Mouse (Mus musculus) liver, adult (tissue): ENCODE measurements around the gene Cdc34.

Experiments
- GATA4 ChIP-seq: IDR thresholded peaks from 2 replicates; pipeline ENCODE4 v1.6.1; 2014; ENCODE audit warnings: mild to moderate bottlenecking, low read length; ENCODE audit not compliant: insufficient replicate concordance

Gene Cdc34

DNA sequence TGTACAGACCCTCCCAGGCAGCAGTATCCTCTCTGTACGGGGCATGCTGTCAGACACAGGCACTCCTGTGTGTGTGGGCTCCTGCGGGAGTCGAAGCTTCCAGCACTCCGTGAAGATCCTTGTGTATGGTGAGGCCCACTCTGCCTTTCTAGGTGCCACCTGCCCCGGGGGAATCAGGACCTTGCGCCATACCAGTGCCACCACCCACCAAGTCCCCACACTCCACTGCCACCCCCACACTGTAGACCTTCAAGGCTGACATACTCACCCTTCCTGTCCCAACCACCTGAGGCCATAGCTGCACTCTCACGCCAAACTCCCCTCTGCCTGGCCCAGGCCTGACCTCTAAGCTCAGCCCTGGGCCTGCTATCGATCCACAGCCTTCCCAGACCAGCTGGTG, 16.9 kb upstream of the Cdc34 start:
- TF ChIP-seq GATA4: no peak

DNA sequence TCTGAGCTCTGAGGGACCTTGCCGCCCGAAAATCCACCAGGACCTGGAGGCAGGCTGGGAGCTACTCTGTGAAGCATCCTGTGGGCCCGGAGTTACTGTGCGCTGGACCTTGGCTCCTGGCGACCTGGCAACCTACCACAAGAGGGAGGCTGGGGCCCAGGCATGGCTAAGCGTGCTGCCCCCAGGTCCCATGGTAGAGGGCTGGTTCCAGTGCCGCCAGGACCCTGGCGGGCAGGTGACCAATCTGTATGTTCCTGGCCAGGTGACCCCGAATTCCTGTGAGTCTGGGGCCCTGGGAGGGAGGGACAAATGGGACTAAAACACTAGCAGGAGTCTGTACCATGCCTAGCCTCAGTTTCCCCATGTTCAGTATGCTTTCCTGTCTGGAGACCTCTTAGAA, 15.5 kb upstream of the Cdc34 start:
- no peak for TF ChIP-seq GATA4

DNA sequence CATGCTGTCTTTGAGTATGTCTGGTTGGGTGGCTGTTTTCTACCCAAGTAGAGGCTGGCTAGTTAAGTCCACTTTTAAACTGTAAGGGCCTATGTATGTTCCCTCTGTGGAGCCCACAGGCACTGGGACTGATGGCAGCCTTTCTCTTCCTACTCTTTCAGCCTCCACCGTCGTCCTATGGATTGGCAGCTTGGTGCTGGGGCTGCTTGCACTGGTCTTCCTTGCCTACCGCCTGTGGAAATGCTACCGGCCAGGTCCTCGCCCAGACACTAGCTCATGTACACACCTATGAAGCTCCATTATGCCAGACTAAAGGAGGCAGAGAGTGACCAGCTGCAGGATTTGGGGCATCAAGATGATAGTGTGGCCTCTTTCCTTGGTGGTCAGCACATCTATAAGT, 13.9 kb upstream of the Cdc34 start:
- TF ChIP-seq GATA4: no peak

DNA sequence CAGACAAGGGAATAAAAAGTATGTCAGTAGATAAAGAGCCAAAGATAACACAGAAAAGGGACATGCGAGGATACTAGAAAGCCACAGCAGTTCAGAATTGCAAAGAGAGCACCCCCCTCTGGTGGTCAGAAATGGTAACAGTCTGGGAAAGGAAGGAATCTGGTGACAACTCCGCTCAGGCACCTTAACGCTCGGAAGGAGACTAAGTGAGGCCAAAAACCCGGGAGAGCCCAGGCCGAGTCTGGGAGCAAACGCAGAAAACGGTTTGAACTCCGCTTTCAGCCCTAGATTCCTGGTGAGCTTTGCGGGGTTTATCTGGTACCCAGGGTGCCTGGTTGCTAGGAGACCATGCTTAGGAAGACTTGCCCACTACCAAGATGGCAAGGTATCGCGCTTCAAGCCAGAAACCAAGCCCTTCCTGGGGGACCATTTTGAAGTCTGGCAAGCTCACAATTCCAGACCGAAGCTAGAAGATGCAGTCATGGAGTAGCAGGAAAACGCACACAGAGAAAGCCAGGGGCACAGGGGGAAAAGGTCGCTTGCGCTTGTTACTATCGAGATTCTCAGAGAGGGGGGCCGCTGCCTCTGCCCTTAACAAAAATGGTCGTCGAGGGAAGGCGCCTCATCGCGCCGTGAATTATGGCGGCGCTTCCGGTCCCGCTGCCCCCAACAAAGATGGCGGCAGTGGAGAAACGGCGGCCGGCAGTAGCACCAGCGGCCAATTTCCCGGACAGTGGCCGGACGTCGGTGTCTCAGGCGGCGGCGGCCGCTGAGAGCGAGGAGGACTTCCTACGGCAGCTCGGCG, 13.0 kb upstream of the Cdc34 start, which contains the start of gene Tpgs1:
Tpgs1 (plus strand) TSS at position 599 of the 805 bp plus-strand sequence.
- 0 out of 2 replicates have a peak, but pooled peaks have one; percentile 17 for TF ChIP-seq GATA4

DNA sequence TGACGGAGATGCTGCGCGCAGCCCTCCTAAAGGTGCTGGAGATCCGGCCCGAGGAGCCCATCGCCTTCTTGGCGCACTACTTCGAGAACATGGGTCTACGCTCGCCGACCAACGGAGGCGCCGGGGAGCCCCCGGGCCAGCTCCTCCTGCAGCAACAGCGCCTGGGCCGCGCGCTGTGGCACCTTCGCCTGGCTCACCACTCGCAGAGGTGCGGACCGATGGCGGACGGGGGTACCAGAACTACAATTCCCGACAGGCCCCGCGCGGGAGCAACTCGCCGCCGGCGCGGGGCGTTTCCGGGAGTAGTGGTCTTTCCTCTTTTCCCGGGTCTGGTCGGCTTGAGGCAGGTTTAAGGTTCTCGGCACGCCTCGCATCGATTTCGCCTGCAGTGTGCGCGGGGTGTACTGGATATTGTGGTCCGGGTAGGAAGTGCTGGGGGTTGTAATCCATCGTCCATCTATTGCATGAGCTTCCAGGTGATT, 12.4 kb upstream of the Cdc34 start:
- TF ChIP-seq GATA4: no peak

DNA sequence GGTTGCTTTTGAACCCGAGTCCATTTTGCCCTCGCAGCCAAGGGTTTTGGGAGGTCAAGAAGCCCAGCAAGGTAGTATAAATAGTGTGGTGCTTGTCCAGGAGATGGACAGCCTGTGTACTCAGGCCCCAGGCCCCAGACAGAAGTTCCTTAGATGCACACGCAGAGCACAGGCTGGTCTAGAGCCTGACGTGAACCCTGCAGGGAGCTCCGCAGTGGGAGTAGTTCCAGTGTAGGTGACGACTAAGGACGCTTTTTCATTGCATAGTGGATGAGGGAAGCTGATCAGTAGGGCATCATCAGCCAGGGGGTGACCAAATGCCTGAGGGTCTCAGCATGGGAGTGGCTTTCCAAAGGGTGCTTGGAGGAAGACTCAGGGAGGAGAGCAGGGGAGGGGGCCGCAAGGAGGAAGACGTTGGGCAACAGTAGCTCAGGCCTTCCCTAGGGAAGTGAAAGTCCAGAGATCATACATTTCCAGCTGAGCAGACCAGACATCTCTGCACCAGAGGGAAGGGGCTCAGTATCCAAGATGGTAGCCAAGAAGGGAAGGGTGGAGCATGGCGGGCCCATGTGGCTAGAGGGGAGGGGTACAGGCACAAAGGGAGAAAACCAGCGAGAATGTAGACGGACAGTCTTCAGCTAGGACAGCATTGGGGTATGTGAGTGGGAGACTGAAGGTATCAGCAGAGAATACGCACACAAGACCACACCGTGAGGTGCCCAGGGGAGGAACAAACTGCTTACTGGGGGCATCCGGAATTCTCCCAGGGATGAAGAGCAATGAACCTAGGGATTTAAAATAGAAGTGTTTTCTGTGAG, 11.7 kb upstream of the Cdc34 start:
- no peak for TF ChIP-seq GATA4

DNA sequence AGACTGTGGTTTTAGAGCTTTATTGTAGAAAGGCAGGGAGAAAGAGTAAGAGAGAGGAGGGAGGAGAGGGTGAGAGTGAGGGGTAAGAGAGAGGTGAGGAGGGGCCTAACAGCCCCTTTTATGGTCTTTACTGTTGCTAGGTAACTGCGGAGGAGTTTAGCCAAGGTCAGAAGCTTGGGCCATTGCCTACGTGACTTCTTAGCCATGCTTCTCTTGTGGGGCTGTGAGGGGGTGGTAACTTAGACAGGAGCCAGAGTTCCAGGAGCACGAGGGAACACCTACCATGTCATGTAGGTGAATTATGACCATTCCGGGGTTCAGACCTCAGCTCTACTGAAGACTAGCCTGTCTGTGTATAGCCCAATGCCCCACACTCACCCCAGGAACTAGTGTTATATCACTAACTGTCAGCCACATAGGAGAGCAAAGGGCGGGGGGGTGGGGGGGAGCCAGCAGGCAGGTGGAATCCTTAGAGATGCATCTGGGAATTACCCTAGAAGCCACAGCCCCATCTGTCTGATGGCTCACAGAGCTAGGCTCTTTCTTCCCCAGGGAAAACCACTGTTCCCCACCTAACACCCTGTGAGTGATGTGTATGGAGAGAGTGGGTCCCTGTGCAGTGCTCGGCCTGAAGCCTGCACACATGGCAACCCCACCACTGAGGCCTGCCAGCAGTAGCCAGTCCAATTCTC, 10.5 kb upstream of the Cdc34 start:
- no peak for TF ChIP-seq GATA4

DNA sequence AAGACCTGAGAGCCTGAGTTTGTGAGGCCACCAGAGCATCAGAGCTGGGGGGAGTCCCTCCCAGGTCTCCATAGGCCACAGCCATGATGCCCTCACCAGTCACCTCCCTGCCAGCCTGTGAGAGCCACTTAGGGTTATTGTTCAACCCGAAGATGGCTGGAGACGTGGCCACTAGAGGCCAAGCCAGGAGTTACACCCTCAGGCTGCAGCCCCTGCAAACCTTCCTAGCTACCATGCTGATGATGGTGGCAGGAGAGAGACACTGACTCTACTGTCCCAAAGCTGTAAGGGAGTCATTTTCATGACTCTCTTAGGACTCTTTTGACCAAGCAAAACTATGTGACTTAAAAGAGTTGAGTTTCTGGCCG, 9.9 kb upstream of the Cdc34 start:
- no peak for TF ChIP-seq GATA4

DNA sequence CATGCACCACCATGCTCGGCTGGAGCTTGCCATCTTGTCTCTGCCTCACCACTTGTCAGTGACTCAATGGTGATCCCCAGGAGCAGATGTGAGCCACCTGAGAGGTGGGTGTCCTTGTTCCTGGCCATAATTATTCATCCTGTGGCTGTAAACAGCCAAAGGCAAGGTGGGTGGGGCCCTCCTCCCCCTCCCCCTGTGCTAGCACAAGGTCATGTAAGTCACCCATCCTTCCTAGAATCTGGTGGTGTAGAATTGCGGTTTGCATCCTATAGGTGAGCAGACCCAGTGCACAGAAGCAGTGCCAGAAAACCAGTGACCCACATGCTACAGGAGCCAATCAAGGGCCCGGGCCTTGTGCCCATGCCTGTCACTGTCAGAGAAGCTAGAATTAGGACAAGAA, 8.9 kb upstream of the Cdc34 start:
- no peak for TF ChIP-seq GATA4

DNA sequence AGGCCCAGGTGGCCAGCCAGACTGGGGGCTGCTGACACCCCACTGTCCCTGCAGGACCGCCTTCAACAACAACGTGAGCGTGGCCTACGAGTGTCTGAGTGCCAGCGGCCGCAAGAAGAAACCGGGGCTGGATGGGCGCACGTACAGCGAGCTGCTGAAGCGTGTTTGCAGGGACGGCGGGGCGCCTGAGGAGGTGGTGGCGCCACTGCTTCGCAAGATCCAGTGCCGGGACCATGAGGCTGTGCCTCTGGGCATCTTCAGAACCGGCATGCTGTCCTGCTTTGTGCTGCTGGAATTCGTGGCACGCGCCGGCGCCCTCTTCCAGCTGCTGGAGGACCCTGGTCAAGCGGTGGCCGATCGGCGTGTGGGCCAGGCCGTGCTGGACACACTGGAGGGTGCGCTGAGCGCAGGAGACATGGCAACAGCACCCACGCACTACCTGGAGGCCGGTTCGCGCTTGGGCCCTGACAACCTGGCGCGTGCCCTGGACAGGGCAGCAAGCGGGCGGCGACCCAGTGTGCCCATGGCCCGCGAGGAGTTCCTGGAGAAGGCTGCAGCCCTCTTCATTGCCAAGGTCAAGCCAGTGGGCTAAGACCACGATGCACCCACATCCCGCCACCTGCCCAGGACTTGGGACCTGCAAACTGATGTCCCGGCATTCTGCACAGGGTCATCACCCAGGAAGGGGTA, 6.5 kb upstream of the Cdc34 start:
- no peak for TF ChIP-seq GATA4

DNA sequence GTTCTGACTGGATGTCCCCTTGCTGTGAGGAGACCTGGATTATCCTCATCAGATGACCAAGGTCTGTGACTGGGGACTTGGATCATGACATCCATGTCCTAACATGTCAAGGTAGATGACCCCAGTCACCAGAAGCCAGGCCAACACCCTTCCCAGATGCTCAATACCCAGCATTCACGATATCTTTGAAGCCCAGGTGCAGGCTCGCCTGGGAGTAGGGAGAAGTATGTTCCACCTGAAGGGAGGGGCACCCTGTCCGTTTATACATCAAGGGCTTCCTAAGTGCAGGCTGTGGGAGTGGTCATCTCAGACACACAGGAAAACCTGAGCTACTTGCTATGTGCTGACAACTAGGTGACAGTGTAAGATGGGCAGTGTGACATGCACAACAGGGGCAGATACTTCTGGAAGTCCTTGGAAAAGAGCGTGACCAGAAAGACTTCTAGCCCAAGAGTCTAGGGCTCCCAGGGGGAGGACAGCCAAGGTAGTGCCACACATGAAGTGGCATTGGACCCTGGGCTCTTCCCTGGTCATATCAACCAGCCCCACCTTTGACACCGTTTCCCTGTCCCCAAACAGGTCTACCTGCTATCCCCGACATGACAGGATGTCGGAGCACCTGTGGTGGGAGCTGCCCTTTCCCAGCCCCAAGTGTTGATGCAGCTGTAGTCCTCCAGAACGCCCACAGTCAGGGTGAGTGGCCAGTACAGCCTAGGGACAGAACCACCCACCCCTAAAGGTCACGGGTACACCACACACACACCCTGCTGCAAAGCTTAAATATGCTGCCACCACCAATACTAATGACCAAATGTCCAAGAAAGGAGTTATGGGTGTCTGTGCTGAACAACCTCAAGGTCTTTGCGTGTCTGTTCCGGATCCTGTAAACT, 1.1 kb upstream of the Cdc34 start:
- no peak for TF ChIP-seq GATA4

DNA sequence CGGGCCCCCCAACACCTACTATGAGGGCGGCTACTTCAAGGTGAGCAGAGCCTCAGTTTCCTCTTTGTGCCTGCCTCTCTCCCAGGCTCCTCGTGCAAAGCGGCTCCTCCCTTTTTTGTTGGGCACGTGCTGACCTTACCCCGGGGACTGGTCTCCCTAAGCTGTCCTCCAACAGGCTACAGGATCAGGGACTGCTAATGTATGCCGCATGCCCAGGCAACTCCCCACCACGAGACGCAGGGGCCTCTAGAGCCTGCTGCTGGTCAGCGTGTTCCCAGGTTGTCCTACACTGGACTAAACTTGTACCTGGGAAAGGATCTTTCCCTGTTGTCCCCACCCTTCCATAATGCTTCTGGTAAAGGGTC, 538 bp downstream of the Cdc34 start:
- TF ChIP-seq GATA4: no peak

DNA sequence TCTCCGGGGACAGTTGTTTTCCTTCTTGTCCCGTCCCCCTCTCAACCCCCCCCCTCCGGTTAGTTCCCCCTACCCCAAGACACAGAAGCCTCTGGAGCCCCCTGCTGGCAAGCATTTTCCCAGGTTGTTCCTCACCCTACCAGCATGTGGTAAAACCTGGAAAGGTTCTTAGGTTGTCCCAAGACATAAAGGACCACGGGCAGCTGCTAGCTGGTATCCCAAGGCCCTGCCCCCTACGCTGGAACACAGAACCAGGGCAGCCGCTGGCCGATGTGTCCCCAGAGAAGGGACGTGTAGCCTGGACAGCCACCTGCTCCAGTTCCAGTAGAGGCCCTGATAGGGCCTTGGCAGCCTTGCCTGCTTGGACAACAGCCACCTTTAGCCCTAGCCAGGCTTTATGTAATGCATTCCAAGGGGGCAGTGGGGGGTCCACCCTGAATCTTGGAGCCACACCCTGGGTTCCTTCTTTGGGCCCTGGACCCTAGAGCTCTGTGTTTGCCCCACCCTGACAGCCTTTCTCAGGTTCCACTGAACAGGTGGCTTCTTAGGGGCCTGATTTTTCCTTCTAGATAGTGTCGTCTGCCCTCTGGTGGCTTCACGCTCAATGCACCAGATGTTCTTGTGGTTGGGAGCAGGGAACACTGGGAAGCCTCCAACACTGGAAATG, 1.1 kb downstream of the Cdc34 start:
- TF ChIP-seq GATA4: no peak
